ENCODE assay signal across 8 mouse cellular contexts in the genomic region with DNA sequence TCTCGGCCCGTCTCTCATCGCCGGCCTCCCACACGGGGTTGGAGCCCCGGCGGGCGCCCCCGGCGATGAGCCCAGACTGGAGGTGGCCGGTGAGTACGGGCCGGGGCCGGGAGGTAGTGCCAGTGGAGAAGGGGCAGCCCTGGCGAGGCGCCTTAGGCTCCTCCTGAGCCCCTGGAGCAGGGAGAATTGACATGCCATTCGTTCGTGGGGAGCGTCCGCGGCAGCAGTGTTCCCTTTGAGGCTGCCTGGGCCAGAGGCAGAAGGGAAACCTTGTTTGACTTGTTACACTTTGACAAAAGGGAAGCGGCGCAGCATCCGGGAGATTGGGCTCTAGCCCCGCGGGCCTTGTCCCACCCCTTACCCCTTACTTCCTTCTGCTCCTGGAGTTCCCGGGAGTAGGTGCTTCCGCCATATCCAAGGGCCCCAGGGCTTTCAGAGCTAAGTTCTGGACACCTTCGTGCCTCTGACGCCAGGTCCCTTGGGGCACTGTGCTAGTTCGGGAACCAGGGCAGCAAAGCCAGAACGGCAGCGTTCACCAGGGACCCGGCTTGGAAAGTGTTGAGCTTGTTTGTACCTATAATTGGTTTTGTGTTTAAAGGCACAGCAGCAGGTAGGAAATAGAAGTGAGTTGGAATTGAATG. TPM values are rescaled to one million over a fixed set of nuclear protein-coding genes. Genes with fewer than 3 reads are reported as not detected.
DNase-seq lines count a peak whose midpoint lies in the region; ATAC-seq lines count a peak whose summit lies in the region.

No protein-coding gene starts in this region.

- under 1% methylated on average over 34 of the region's 34 CpGs for WGBS in limb, embryonic 15.5 days
- under 1% methylated on average over 34 of the region's 34 CpGs for WGBS in midbrain, embryonic 14.5 days

- no peak for ATAC-seq in limb, embryonic 15.5 days (ENCODE audit: insufficient number of reproducible peaks, low FRiP score, low TSS enrichment, low read depth)
- ATAC-seq in midbrain, embryonic 14.5 days (ENCODE audit: low FRiP score, low TSS enrichment): no peak

- peaks cover 22% of the 10 kb centered on the region for H3K36me3 ChIP-seq in limb, embryonic 15.5 days
- peaks cover 21% of the 10 kb centered on the region for H3K36me3 ChIP-seq in midbrain, embryonic 14.5 days (ENCODE audit: control insufficient read depth, insufficient read depth, low read length)
- H3K36me3 ChIP-seq in splenic B cell, adult 2 months (ENCODE audit: control insufficient read depth, insufficient read depth, low read length, poor library complexity, severe bottlenecking): peaks cover 5% of the 10 kb centered on the region

- peak overlapping the region; percentile 99 for H3K4me3 ChIP-seq in limb, embryonic 15.5 days
- peak overlapping the region; percentile 96 for H3K4me3 ChIP-seq in midbrain, embryonic 14.5 days (replicated peaks; ENCODE audit: low read depth, low read length)

- peaks cover 22% of the 10 kb centered on the region for H3K4me1 ChIP-seq in limb, embryonic 15.5 days
- H3K4me1 ChIP-seq in midbrain, embryonic 14.5 days (ENCODE audit: control insufficient read depth, insufficient read depth, low read length): peaks cover 11% of the 10 kb centered on the region

- peak overlapping the region; percentile 99 for H3K9ac ChIP-seq in limb, embryonic 15.5 days
- peak overlapping the region; percentile 92 for H3K9ac ChIP-seq in midbrain, embryonic 14.5 days (replicated peaks; ENCODE audit: low read length)

- peak overlapping the region; percentile 99 for H3K27ac ChIP-seq in limb, embryonic 15.5 days
- peak overlapping the region; percentile 98 for H3K27ac ChIP-seq in midbrain, embryonic 14.5 days (replicated peaks; ENCODE audit: low read depth, low read length)

- no peaks in the 10 kb centered on the region for H3K9me3 ChIP-seq in limb, embryonic 15.5 days
- no peaks in the 10 kb centered on the region for H3K9me3 ChIP-seq in midbrain, embryonic 14.5 days (ENCODE audit: control insufficient read depth, low read length)

- H3K4me2 ChIP-seq in limb, embryonic 15.5 days: peak overlapping the region; percentile 94
- H3K4me2 ChIP-seq in midbrain, embryonic 14.5 days (ENCODE audit: low read length): peak overlapping the region; percentile 98

- H3K27me3 ChIP-seq in limb, embryonic 15.5 days: no peaks in the 10 kb centered on the region
- no peaks in the 10 kb centered on the region for H3K27me3 ChIP-seq in midbrain, embryonic 14.5 days (ENCODE audit: control insufficient read depth, insufficient read depth, low read length)
- no peaks in the 10 kb centered on the region for H3K27me3 ChIP-seq in splenic B cell, adult 2 months (ENCODE audit: control insufficient read depth, insufficient read depth, low read length, poor library complexity, severe bottlenecking)

- intact Hi-C loops in gastrocnemius, postnatal 14 days (cut with DNase I; ENCODE audit: low total_unique reads): loop anchor here (10.0 kb wide), 1 partner anchor 273 kb away; no protein-coding TSS in a partner anchor

- DNase-seq in ovary, adult 18-20 months (ENCODE audit: low spot score): peak; percentile 31
- no peak for DNase-seq in ovary, postnatal 14 days (ENCODE audit: low spot score)
- peak; percentile 54 for DNase-seq in cerebellum, adult 8-10 months
- DNase-seq in gastrocnemius, postnatal 14 days: peak; percentile 47
- DNase-seq in induced T-regulatory cell, adult 2 months (ENCODE audit: low read depth): peak; percentile 72
- peak; percentile 31 for DNase-seq in midbrain, embryonic 14.5 days
- peak; percentile 55 for DNase-seq in splenic B cell, adult 2 months (ENCODE audit: low read depth, low spot score)

RNA-seq across cellular contexts. Expression of gene Brpf1, which starts 0.7 kb away (rescaled TPM):
- total RNA-seq in gastrocnemius, postnatal 14 days (2021): 10 to 100 TPM in 1 of 2 experiments, 1 to 10 TPM in 1; 9.9 to 10.7 TPM
- 15.1 and 16.1 TPM in 2 replicates for polyA plus RNA-seq in limb, embryonic 15.5 days (2015; fragmentation: Nextera tagmentation; extraction: Ambion mirVana)
- 15.6 and 22.8 TPM in 2 replicates for polyA plus RNA-seq in midbrain, embryonic 14.5 days (2014; fragmentation: Nextera tagmentation; extraction: Ambion mirVana)

RNA-seq across cellular contexts. Expression of gene Ogg1, which starts 19.2 kb away (rescaled TPM):
- 1 to 10 TPM; 5.1 to 6.8 TPM for total RNA-seq in gastrocnemius, postnatal 14 days (2021)
- polyA plus RNA-seq in limb, embryonic 15.5 days (2015; fragmentation: Nextera tagmentation; extraction: Ambion mirVana): 10.6 and 10.7 TPM in 2 replicates
- polyA plus RNA-seq in midbrain, embryonic 14.5 days (2014; fragmentation: Nextera tagmentation; extraction: Ambion mirVana): 9.2 and 9.8 TPM in 2 replicates

RNA-seq across cellular contexts. Expression of gene Cpne9, which starts 25.5 kb away (rescaled TPM):
- under 1 TPM in 1 of 2 experiments, not detected in 1; 0.14 TPM for total RNA-seq in gastrocnemius, postnatal 14 days (2021)
- polyA plus RNA-seq in limb, embryonic 15.5 days (2015; fragmentation: Nextera tagmentation; extraction: Ambion mirVana): 0.10 and 0.20 TPM in 2 replicates
- 4.7 and 5.5 TPM in 2 replicates for polyA plus RNA-seq in midbrain, embryonic 14.5 days (2014; fragmentation: Nextera tagmentation; extraction: Ambion mirVana)

RNA-seq across cellular contexts. Expression of gene Camk1, which starts 36.2 kb away (rescaled TPM):
- total RNA-seq in gastrocnemius, postnatal 14 days (2021): 10 to 100 TPM; 28.7 to 31.9 TPM
- 91.4 and 91.7 TPM in 2 replicates for polyA plus RNA-seq in limb, embryonic 15.5 days (2015; fragmentation: Nextera tagmentation; extraction: Ambion mirVana)
- 101 and 108 TPM in 2 replicates for polyA plus RNA-seq in midbrain, embryonic 14.5 days (2014; fragmentation: Nextera tagmentation; extraction: Ambion mirVana)
